Mouse (Mus musculus) right cerebral cortex, postnatal 14 days (tissue): ENCODE results near the gene Tmem178.
A peak's percentile ranks its signal among the peaks of the same experiment; 100 is the strongest.

ENCODE experiments used
- DNase-seq: peaks from one replicate; pipeline ENCODE4 v3.0.0; 2022

Gene Tmem178

DNA sequence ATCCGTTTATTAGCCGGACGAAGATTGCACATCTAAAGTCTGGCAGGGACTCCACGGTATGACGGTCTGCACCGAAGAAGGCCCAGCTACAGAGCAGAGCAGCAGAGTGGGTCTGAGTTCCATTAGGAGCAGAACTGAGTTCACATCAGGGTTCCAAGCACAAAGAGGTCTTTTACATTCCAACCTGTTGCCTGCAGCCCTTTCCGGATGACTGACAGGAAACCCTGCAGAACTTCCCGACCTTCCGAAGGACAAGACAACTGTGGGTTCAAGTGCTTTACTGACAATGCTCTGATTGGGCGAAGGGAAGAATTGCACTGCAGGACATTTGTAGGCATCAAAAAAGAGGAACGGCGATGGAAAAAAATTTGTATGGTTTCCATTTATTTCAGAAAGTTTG lies 56.6 kb downstream of the Tmem178 start:
- no peak for DNase-seq

DNA sequence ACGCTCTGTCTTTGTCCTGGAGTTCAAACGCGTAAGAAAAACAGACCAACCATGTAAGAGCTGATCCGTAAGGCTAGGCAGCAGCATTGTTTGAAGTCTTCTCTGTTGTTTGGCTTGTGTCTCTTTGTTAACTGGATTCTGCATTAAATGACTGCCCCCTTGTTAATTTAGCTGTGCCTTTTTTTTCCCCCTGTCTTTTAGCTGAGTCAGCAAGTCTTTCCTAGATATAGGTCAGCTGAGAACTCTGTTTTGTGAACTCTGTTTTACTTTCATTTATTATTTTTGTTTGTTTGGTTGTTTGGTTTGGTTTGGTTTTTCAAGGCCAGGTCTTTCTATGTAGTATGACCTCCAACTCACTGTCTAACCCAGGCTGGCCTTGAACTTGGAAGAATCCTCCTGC lies 57.2 kb downstream of the Tmem178 start:
- no peak for DNase-seq

DNA sequence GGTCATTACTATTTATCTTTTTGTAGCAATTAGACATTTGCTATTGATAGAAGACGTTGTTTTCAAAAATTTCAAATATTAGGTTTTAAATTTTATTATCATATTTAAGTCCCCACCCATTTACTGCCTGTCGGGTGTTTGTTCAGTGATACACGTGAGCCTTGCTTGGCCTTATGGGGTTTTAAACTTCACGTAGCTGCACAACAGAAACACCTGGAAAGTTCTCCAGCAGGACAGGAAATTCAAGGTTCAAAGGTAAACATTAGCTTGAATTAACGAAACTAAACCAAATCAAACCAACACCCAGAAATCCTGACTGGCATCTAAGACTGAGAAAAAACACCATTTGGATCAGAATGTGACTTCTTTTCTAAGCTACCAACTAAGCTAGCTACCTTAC lies 57.7 kb downstream of the Tmem178 start:
- no peak for DNase-seq

DNA sequence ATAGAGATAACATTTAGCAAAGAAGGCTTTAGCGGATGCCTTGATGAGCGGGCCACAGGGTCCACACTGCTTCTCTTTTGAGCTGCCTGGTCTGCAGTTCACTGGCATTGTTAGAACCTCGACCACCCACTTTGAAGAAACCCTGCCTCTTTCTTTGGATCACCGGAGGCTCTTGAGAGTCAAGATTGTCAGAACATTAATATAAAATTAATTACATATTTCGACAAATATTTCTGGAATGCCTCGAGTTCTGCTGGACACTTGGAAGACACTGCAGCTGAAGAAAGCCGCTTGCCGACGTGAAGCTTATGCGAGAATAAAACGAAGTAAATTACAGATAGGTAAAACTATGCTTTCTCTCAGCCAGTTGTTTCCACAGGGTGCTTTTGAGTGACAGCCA lies 60.0 kb downstream of the Tmem178 start:
- no peak for DNase-seq

DNA sequence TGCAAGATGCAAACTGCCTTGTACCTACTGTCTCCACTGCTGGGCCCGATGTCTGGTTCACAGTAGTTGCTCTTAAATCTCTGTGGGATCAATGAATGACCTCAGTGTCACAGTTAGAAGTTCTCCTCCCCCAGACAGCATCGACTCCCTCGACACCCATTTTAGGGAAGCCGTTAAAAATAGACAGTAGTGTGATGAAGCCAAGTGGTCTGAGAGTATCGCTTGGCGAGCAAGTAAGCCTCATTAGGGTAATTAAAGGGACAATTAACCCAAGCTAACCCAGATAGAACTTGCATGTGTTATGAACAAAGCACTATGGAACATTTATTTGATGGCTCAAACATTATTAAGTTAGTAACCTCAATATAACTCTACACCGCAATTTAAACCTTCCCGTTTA lies 60.9 kb downstream of the Tmem178 start:
- DNase-seq, result no peak

DNA sequence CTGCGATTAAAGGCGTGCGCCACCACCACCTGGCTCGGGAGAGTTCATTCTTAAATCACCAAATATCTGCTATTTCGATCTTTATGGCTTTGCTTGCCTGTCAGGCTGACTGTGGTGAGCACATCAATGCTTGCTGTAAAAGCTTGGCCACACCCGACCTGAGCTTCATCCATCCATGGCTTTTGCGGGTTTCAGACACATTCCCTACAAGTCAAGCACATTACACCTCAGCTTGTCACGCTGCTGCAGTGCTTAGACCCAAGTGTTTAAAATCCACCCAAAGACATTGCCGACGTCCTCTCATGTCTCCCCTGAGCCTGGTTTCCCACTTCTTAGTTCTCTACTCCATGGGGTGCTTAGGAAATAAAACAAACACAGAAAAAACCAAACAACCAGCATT lies 64.7 kb downstream of the Tmem178 start:
- DNase-seq, result no peak

DNA sequence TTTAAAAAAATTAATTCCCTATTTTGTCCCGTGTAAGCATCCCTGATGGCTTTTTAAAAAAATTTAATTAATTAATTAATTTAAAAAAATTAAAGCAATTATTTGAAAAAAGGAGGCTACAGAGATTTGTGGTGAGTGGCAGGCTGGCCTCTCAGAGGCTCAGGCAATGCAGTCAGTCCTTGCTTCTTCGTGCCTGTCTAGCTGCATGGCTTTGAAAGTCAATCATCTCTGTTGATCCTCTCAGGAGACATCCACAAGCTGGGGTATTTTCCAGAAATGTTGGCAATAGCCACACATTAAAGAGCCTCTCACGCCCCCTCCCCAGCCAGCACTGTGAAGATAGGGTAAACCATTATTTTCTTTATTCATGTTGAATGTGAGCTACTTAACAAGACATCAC lies 65.8 kb downstream of the Tmem178 start:
- no peak for DNase-seq

DNA sequence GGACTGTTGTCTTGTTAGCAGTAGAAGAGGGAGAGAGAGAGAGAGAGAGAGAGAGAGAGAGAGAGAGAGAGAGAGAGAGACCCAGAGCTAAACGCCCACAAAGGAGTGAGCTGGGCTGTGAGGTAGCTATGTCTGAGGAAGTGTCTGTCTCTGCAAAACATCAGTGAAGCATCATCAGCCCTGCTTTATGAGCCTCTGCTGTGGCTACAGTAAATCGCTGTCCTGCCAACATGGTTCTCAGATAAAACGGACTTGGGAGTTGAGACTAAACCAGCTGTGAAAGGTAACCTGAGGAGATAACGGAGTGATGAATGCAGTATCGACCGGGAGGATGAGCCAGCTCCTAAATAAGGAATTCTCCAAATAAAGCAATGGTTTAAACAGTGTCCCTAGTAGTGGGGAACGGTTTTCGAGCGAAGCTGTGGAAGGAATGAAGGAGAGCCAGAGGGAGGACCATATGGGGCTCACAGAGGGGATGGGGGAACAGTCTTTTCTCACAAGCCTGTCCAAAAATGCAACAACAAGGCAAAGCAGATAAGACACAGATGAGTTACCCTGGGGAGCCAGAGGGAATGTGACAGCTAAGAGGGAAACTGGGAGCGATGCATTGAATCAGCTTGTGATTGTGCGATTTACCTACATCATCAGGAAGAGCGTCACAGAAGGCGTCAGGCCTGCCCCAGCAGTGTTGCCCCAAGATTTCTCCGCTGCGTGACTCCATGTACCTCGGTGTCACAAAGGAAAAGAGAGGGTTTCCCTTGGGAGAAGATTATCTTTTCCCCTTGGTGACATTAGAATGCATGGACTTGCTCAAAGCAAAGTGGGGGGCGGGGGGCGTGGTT lies 66.6 kb downstream of the Tmem178 start:
- no peak for DNase-seq

DNA sequence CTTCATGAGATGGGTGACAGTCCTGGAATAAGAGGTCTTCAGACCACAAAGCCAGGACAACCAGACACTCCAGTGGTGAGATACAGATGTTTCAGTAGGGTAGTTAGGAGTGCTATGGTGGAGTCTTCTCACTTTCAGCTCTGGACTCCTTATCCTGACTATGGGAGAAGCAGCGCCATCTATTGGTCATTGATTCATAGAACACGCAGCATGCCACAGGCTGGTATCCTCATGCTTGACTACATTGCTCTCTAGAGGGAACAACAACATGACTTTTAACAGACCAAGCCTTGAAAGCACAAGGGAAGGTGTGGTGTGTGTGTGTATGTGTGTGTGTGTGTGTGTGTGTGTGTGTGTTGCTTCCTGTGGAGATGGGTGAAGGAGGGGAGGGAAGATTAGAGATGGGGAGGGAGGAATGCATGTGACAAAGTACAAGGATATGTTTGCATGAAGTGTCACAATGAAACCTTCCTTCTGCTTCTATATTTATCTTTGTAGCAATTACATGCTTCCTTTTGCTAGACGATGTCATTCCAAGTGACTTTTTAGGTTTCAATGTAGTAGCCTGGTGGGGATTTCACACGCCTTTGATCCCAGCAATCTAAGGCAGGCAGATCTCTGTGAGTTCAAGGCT lies 71.5 kb downstream of the Tmem178 start:
- peak; percentile 41 for DNase-seq

DNA sequence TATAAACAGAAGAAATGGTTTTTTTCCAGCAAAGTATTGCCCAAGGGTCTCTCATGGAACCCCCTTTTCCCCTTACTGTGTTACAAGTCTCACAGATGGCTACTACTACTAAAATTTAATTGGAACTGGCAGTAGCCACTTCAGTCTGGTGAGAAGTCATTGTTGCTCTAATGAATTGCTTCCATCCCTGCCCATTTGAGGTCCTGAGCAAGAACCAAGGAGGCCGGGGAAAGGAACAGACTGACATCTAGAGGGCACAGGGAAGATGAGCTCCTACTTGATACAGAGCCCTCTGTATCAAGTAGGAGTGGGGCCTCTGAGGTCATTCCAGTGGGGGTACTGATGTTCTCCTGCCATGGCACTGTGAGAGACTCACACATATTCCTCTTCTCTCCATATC lies 72.7 kb downstream of the Tmem178 start:
- DNase-seq, result no peak

DNA sequence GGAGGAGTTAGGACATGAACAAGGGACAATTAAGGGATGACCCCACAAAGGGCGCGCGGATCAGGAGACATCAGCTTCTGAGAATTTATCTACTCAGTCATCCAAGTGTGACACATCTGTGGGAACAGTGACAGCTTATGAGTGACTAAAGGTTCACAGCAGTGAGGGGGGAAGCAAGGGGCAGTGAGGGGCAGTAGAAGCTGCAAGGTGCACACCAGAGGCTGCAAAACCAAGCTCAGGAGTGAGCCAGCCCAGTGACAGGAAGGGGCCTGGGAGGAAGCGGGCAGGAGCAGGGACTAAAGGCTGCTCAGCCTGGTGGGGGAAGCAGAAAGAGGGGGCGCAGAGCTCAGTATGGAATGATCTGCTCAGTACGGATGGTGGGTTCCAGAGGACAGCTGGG lies 82.9 kb downstream of the Tmem178 start:
- DNase-seq, result no peak

DNA sequence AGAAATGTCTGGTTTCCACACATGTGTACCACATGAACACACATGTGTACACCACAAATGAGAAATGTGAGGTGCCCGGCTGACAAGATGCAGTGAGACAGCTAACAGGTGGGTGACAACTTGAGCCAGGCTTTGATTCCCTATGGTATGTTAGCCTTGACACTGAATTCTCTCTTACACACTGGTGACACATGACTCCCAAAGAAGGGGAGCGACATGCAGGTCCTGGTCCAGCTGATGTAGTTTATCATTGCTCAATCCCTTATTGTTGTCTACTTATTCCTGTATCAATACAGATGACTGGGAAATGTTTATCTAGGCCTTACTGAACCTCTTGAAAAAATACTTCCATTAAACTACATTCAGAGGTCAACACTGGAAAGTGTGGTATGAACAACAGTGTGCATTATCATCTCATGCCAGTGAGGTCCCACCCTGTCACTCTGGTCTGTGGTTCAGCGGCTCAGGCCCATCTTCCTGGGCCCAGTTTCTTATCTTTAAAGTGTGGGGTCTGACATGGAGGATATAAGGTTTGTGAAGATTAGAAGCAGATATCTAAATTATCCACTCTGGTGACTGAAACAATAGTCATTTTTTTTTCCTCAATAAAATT lies 87.5 kb downstream of the Tmem178 start:
- DNase-seq, result no peak

DNA sequence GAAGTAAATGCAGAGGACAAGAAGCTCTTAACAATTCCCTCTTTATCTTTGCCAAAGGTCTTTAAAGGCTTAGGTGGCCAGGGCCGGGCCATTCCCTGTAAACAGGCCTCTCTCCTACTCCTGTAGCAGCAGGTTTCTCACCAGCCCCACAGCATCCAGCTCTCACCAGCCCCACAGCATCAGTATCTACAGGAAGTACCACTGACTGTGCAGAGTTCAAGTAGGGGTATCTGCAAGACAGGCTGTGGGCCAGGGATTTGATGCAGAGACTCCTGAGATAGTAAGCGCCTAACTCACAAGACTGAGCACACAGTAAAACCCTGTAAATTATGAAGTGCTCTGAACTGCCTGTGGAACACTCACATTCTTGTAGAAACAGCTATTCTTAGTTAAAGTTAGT lies 88.5 kb downstream of the Tmem178 start:
- no peak for DNase-seq

DNA sequence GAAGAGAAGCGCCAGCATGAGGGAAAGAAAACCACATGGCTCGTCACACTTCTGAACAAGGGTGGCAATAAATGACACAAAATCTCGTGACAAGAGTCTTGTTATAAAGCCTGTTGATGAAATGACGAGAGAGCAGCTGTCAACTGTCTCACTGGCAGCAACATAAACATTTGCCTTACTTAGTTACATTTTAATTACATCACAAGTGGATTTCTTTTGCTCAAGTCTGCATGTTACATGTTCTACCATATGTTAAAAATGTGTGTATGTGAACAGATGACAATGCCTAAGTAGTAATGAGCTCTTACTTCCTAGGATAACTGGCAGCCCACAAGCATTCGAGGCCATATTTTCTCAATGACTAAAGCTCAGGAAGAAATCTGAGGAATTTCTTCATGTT lies 90.9 kb downstream of the Tmem178 start:
- DNase-seq, result no peak

DNA sequence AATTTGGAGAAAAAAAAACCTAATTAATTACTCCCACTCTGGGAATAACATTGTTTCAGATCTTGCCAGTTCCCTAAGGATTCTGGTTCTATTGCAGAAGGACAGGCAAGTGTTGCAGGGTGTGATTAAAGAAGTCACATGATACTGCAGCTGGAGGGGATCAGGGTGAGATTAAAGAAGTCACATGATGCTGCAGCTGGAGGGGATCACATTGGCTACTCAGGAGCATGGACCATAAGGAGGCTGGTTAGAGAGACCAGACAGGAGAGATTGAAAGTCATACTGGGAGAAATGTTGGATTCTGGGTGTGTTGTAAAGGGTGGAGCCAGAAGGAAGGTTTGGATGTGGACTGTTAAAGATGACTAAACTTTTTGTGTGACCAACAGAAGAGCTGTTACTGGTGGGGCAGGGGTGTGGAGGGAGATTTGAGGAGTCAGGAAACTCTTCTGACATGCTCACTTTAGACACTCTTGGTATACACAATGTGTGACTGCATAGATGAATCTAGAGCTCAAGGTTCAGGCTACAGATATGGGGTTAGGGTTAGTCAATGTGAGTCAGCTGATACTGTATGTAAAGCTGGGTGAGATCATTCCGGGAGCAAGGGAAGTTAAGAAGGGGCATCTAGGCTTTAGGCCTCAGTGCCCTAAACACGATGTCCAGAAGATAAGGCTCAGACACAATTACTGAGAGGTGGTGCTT lies 94.4 kb downstream of the Tmem178 start:
- DNase-seq, result no peak

DNA sequence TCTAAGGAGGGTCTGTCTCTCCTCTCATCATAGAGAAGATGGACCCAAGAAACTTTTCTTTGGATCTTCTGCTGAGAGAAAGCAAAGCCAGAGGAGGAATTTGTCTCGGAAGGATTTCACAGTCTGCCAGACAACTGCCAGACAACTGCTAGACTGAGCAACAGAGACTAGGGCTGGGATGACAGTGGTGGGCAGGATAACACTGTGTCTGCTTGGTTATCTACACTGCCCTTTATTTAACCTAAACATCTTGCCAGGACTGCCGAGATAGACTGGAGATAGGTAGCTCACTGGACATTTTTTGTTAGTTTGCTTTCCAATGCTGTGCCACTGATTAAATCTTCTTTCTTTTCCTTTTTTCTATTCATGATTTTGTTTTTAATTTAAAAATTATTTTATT lies 97.2 kb downstream of the Tmem178 start:
- DNase-seq, result no peak

DNA sequence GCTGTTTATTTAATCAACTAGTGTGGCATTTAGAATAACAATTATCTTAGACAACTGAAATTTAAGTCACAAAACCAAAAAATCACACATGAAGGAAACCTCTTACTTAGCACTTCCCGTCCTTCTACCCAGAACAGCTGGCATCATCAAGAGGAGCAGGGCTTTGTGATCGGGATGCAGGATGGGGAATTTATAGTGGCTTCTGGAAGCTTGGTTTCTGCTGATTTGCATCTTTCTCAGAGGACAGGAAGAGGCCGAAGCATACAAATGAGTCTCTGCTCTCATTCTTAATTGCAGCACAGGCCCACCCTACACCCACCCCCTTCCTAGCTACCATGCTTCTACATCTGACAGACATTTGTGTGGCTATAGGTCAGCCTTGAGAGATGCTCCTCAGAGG lies 99.9 kb downstream of the Tmem178 start:
- DNase-seq, result no peak

DNA sequence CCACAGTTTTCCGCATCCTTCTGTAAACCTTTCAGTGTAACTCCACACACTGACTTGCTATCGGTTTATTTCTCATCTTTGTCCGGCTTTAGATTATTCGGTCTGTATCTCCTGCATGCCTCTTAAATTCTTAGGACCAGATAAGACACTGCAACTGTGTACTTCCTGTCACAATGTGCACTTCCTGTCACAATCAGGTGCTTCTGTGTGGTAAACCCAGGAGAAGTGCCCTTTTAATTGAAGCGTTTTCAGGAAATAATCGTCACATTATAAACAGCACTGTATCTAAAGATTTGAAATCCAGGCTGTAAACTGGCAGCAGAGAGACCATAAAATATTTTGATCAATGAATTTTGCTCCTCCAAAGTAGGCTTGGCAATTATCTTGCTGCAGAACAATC lies 100.7 kb downstream of the Tmem178 start:
- no peak for DNase-seq

DNA sequence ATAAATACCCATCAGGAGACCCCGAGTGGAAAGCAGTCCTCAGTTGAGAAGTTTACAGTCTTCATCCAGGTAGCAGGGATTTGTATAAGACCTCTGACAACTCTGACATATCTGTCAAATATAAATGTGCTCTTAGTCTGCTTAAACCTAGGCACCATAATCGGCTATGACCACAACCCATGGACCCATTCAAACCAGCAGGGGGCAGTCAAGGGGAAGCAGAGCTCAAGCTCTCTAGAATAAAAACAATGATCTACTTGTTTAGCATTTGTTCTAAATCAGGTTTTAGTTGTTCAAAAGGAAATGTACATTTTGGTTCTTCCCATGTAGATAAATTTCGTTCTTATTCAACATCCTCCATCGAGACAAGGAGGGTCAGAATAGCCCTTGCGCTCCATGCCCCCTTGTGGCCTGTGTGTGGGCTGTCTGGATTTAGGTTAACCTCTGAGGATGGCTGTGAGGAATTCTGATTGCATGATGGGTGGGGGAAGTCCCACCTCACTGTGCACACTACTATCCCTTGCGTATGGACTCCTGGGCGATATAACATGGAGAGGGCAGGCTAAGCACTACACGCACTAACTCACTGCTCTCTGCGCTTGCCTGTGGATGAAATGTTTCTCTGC lies 101.2 kb downstream of the Tmem178 start:
- DNase-seq, result peak; percentile 52

DNA sequence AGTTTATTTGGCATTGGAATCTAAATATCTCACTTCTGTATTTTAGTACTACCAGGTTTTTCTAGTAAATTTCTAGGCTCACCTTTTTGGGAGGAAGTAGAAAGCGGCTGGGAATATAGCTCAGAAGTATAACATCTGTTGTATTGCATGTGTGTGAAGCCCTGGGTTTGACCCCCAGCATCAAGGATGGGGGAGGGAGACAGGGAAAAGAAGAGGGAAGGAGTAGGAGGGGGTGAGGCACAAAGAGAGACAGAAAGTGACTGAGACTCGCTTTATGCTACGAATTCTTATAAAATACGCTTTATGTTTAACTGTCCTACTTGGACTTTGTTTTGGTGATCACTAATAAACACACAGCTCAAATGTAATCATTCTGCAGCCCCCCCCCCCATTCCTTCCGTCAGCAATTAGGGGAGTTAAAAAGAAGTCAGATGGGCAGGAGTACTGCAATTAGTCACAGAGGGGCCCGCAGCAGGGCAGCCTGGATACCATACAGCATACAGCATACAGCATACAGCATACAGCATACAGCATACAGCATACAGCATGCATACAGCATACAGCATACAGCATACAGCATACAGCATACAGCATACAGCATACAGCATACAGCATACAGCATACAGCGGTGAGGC lies 103.6 kb downstream of the Tmem178 start:
- no peak for DNase-seq
